Mouse (Mus musculus): ENCODE data around the gene Morn1. TPM values are rescaled to one million over a fixed set of nuclear protein-coding genes. Genes with fewer than 3 reads are reported as not detected.

Morn1 gene
- polyA plus RNA-seq, 1 experiment from 2014 or later: 4.8 TPM

DNA sequence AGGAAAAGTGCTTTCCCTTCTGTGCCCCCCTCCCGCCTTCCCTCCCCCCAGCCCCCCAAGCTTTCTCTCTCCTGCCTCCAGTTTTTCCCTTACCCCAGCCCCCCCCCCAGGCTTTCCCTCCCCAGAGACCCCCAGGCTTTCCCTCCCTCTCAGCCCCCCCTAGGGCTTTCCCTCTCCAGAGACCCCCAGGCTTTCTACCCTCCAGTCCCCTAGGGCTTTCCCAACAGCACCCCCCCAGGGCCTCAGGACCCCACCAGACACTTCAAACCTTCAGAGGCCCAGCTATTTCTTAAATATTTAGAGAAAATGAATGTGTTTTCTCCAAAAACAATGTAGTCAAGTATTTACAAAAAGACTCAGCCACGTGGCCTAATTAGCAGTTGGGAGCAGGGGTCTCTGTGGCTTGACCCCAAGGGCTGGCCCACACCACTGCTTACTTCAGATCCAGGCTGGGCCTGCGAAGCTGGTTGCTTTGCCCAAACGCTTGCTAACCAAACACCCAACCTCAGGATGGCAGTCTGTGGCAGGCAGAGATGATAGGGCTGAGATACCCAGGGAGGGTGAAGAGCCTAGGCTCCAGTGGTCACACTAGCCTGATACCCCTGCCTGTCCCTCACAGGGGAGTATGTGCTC lies 58.3 kb downstream of the Morn1 start:
- no peak overlapping the region for H3K4me2 ChIP-seq (ENCODE audit: low read depth, low read length)
- H3K4me1 ChIP-seq (ENCODE audit: control insufficient read depth, insufficient read depth, low read length): peaks cover 57% of the 10 kb centered on the region
- no peaks in the 10 kb centered on the region for H3K27me3 ChIP-seq (ENCODE audit: control insufficient read depth, insufficient read depth, low read length)
- no peaks in the 10 kb centered on the region for H3K36me3 ChIP-seq (ENCODE audit: control insufficient read depth, insufficient read depth, low read length)
- H3K4me3 ChIP-seq (replicated peaks; ENCODE audit: low read length): no peak overlapping the region
- ATAC-seq (ENCODE audit: insufficient read depth, low FRiP score): no peak
- peak overlapping the region; percentile 53 for H3K9ac ChIP-seq (ENCODE audit: low read length)
- 37% methylated on average over 4 of the region's 4 CpGs for WGBS
- H3K9me3 ChIP-seq (replicated peaks; ENCODE audit: control insufficient read depth, low read length): no peaks in the 10 kb centered on the region
- peak overlapping the region; percentile 96 for H3K27ac ChIP-seq (ENCODE audit: low read length)

DNA sequence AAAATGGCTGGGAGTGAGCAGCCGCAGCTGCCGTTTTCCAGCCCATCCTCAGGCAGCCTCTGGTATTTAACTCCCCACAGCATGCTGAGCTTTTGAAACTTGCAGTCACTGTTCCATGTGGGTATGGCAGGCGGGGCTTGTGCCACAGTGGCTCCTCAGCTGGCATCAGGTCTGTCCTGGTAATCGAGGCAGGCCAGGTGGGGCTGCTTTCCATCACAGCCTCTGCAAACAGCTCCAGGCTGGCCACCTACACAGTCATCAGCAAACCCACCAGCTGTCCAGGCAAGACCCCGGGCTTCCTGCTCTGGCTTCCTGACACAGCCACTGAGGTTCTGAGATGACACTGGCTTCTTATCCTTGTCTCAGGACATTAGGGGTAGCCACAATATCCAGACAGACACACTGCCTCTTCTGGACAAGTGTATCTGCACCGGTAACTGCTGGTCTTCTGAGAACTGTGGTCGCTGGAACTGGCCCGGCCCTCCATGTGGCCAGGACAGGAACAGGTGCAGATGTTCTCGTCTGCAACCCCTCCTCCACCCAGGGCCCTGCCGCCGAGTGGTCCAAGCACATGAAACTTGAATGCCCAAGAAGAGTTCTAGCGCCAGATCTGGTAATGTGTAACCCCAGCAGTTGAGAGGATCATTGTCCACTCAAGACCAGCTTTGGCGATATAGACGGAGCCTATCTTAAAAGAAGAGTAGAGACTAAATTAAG lies 59.9 kb downstream of the Morn1 start:
- 61% methylated on average over 14 of the region's 14 CpGs for WGBS
- 0 out of 2 replicates have a peak overlapping the region, but pooled peaks have one; percentile 31 for H3K27ac ChIP-seq (ENCODE audit: low read length)

DNA sequence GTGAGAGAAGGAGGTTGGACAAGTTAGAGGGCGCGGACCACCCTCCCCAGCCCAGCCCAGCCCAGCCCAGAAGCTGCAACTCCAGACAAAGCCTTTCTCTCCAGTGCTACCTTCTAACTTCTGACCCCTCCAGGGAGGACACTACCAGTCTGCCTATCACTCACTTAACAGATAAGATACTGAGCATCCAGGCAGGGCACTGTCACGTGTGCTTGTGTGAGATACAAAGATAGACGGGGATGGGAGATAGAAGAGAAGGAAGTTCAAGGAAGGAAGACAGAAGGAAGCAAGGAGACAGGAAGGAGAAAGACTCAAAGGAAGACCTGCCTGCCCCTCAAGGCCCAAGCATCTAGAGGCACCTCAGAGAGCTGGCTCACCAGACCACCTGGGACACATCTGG lies 62.1 kb downstream of the Morn1 start:
- ATAC-seq (ENCODE audit: insufficient read depth, low FRiP score): no peak
- H3K4me2 ChIP-seq (ENCODE audit: low read depth, low read length): peak overlapping the region; percentile 17; the same call in 1 of the 2 replicates
- H3K27ac ChIP-seq (ENCODE audit: low read length): peak overlapping the region; percentile 82
- H3K27me3 ChIP-seq (ENCODE audit: control insufficient read depth, insufficient read depth, low read length): no peaks in the 10 kb centered on the region
- H3K9me3 ChIP-seq (replicated peaks; ENCODE audit: control insufficient read depth, low read length): no peaks in the 10 kb centered on the region
- H3K9ac ChIP-seq (ENCODE audit: low read length): peak overlapping the region; percentile 43
- H3K4me3 ChIP-seq (replicated peaks; ENCODE audit: low read length): no peak overlapping the region
- H3K36me3 ChIP-seq (ENCODE audit: control insufficient read depth, insufficient read depth, low read length): no peaks in the 10 kb centered on the region
- H3K4me1 ChIP-seq (ENCODE audit: control insufficient read depth, insufficient read depth, low read length): peaks cover 68% of the 10 kb centered on the region
- WGBS: 60% methylated on average over 4 of the region's 4 CpGs

More for the DNA sequence above, 59.9 kb downstream of the Morn1 start:
- Histone ChIP-seq H3K36me3 (ENCODE audit: control insufficient read depth, insufficient read depth, low read length) (no peaks in the 10 kb centered on the region), H3K4me2 (ENCODE audit: low read depth, low read length) (no peak overlapping the region), H3K4me1 (ENCODE audit: control insufficient read depth, insufficient read depth, low read length) (peaks cover 57% of the 10 kb centered on the region), H3K9me3 (replicated peaks; ENCODE audit: control insufficient read depth, low read length) (no peaks in the 10 kb centered on the region), H3K4me3 (replicated peaks; ENCODE audit: low read length) (no peak overlapping the region), H3K27me3 (ENCODE audit: control insufficient read depth, insufficient read depth, low read length) (no peaks in the 10 kb centered on the region), H3K9ac (ENCODE audit: low read length) (0 out of 2 replicates have a peak overlapping the region, but pooled peaks have one; percentile 8)
- ATAC-seq (ENCODE audit: insufficient read depth, low FRiP score): no peak

DNA sequence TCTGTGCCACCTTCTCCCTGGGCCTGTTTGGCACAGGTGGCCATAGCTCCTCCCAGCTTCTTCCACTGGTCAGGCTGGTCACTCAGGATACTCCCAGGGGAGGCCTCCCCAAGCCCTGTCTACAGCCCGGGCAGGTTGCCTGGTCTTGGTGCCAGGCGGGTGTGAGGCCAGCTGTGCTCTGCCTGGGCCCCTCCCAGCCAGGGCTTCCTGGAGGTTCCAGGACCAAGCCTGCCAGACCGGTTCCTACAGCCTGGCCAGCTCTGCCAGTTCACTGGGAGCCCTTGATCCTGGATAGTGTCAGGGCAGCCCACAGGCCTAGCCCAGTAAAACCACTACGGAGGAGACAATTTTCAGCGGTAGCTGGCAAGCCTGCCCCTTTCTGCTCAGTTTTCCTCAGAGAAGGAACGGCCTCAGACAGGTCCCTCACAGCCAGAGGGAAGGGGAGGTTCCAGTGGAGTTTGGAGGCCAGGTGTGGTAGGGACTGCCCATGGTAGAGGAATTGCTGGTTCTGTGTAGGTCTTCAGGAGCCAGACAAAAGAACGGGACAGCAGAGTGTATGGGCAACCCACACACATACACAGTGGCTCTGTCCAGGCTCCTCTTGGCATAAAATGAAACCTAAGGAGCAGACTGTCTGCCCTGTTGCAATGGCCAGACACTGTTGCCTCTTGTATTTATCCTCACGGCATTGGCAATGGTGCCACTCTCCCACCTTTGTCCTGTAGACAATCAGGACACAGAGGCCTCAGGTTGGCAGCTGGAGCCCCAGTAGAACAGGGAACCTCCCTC lies 62.7 kb downstream of the Morn1 start:
- H3K27ac ChIP-seq (ENCODE audit: low read length): peak overlapping the region; percentile 92
- H3K9me3 ChIP-seq (replicated peaks; ENCODE audit: control insufficient read depth, low read length): no peaks in the 10 kb centered on the region
- no peak overlapping the region for H3K4me3 ChIP-seq (replicated peaks; ENCODE audit: low read length)
- H3K36me3 ChIP-seq (ENCODE audit: control insufficient read depth, insufficient read depth, low read length): no peaks in the 10 kb centered on the region
- H3K4me1 ChIP-seq (ENCODE audit: control insufficient read depth, insufficient read depth, low read length): peaks cover 62% of the 10 kb centered on the region
- peak overlapping the region; percentile 17; the same call in 1 of the 2 replicates for H3K4me2 ChIP-seq (ENCODE audit: low read depth, low read length)
- no peaks in the 10 kb centered on the region for H3K27me3 ChIP-seq (ENCODE audit: control insufficient read depth, insufficient read depth, low read length)
- ATAC-seq (ENCODE audit: insufficient read depth, low FRiP score): peak; percentile 74
- WGBS: 56% methylated on average over 8 of the region's 8 CpGs
- peak overlapping the region; percentile 49 for H3K9ac ChIP-seq (ENCODE audit: low read length)

DNA sequence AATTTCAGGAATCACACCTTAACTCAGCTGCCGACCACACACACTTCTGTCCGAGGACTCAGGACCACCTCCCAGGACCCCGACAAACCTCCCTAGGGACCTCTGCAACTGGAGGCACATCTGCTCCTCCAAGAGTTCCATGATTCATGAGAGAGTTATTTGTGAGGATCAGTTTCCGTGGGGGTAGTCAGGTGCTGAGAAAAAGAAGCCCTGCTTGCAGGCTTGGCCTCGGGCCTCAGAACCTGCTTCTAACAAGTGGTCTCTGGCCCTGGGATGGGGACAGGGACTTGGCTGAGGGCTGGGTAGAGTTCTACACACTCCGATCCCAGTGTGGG lies 63.5 kb downstream of the Morn1 start:
- WGBS: 54% methylated on average over 6 of the region's 6 CpGs
- H3K36me3 ChIP-seq (ENCODE audit: control insufficient read depth, insufficient read depth, low read length): no peaks in the 10 kb centered on the region
- H3K4me3 ChIP-seq (replicated peaks; ENCODE audit: low read length): peak overlapping the region; percentile 50
- no peaks in the 10 kb centered on the region for H3K9me3 ChIP-seq (replicated peaks; ENCODE audit: control insufficient read depth, low read length)
- peaks cover 56% of the 10 kb centered on the region for H3K4me1 ChIP-seq (ENCODE audit: control insufficient read depth, insufficient read depth, low read length)
- H3K4me2 ChIP-seq (ENCODE audit: low read depth, low read length): peak overlapping the region; percentile 79
- peak overlapping the region; percentile 92 for H3K27ac ChIP-seq (ENCODE audit: low read length)
- no peak for ATAC-seq (ENCODE audit: insufficient read depth, low FRiP score)
- peak overlapping the region; percentile 79 for H3K9ac ChIP-seq (ENCODE audit: low read length)
- no peaks in the 10 kb centered on the region for H3K27me3 ChIP-seq (ENCODE audit: control insufficient read depth, insufficient read depth, low read length)

DNA sequence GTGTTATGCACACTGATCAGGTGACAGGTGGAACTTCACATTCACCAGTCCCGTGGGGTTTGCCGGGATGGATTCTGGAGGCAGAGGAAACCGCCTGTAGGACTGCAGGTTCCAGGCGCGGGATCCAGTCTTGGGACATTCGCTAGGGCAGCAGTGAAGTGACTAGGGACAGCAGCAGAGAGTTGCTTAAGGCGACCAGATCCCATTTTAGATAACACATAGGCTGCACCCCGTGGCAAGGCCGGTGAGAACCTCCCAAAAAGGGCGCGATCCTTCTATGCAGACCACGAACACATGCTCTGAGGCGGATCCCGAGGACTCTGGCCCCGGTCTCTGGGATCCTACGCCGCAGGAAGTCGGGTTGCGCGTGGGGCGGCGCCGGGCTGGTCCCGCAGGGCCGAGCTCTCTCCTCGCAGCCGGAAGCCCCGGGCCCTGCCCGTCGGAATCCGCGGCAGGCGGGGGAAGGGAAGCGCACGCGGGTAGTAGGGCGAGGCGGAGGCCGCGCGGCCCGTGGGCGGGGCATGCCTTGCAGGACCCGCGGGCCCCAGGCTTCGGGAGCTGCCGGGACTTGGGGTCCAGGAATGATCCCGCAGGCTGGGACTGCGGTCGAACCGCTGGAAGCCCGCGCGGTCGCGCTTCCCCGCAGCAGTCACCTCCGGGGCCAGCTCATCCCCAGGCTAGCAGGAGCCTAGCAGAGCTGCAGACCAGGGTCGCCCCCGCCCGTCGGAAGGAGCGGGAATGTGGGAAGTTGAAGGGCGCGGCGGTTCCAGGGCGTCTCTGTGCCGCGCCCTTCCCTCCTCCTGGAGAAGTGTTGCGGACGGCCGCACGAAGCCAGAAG lies 64.1 kb downstream of the Morn1 start:
- Histone ChIP-seq H3K36me3 (ENCODE audit: control insufficient read depth, insufficient read depth, low read length) (no peaks in the 10 kb centered on the region), H3K27ac (ENCODE audit: low read length) (peak overlapping the region; percentile 92), H3K27me3 (ENCODE audit: control insufficient read depth, insufficient read depth, low read length) (no peaks in the 10 kb centered on the region), H3K4me2 (ENCODE audit: low read depth, low read length) (peak overlapping the region; percentile 79), H3K9me3 (replicated peaks; ENCODE audit: control insufficient read depth, low read length) (no peaks in the 10 kb centered on the region), H3K9ac (ENCODE audit: low read length) (peak overlapping the region; percentile 79), H3K4me1 (ENCODE audit: control insufficient read depth, insufficient read depth, low read length) (peaks cover 51% of the 10 kb centered on the region), H3K4me3 (replicated peaks; ENCODE audit: low read length) (peak overlapping the region; percentile 50)
- 3% methylated on average over 73 of the region's 73 CpGs for WGBS
- ATAC-seq (ENCODE audit: insufficient read depth, low FRiP score): peak; percentile 91

DNA sequence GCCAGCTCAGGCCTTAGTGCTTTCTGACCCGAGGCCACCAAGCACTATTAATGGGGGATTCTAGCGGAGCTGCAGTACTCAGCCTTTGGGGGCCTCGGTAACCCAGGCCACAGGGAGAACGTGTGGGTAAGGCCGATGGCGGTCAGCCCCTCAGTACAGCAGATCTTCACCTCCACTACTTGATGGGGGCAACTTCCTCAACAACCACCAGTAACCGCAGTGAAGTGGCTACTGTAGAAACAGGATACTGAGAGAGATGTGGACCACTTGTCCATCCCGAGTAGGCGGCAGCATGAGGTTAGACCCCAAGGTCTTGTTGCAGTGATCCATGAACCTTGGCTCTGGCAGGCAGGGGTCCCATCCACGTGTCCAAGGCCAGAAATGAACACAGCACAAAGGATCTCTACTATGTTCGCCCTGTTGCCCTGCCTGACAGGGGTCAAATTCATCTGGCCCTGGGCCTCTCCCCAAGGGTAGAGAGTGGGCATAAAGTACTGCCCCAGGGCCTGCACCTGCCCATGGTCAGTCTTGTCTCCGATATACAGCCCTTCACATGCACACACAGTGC lies 64.9 kb downstream of the Morn1 start:
- Histone ChIP-seq H3K4me1 (ENCODE audit: control insufficient read depth, insufficient read depth, low read length) (peaks cover 45% of the 10 kb centered on the region), H3K9ac (ENCODE audit: low read length) (peak overlapping the region; percentile 79)
- no peak for ATAC-seq (ENCODE audit: insufficient read depth, low FRiP score)

DNA sequence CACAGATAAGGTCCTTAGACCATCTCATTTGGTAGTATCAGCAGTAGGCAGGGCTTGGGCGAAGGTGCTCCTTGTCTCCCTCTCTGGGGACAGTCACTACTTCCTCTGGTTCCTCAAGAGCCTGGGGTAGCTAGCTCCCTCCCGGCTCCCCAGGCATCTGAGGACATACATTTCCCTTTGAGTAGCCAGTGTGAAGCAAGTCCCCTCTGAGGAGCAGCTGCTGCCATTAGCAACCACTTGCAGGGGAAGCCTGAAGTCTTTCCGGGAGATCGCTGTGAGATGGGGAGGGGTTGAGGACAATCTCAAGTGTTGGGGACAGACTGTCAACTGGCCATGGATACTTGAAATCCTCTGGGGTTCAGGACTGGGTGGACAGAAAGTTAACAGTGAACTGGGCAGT lies 65.5 kb downstream of the Morn1 start:
- Histone ChIP-seq H3K27ac (ENCODE audit: low read length) (peak overlapping the region; percentile 92; the same call in 1 of the 2 replicates), H3K27me3 (ENCODE audit: control insufficient read depth, insufficient read depth, low read length) (no peaks in the 10 kb centered on the region), H3K4me1 (ENCODE audit: control insufficient read depth, insufficient read depth, low read length) (peaks cover 41% of the 10 kb centered on the region), H3K9ac (ENCODE audit: low read length) (peak overlapping the region; percentile 79), H3K4me3 (replicated peaks; ENCODE audit: low read length) (no peak overlapping the region), H3K4me2 (ENCODE audit: low read depth, low read length) (peak overlapping the region; percentile 79; the same call in 1 of the 2 replicates), H3K36me3 (ENCODE audit: control insufficient read depth, insufficient read depth, low read length) (peaks cover 6% of the 10 kb centered on the region; the same call in 1 of the 2 replicates), H3K9me3 (replicated peaks; ENCODE audit: control insufficient read depth, low read length) (no peaks in the 10 kb centered on the region)
- no peak for ATAC-seq (ENCODE audit: insufficient read depth, low FRiP score)
- 61% methylated on average over 4 of the region's 4 CpGs for WGBS

More for the DNA sequence above, 64.9 kb downstream of the Morn1 start:
- Histone ChIP-seq H3K4me2 (ENCODE audit: low read depth, low read length) (peak overlapping the region; percentile 79), H3K9me3 (replicated peaks; ENCODE audit: control insufficient read depth, low read length) (no peaks in the 10 kb centered on the region), H3K27ac (ENCODE audit: low read length) (peak overlapping the region; percentile 92), H3K27me3 (ENCODE audit: control insufficient read depth, insufficient read depth, low read length) (no peaks in the 10 kb centered on the region), H3K4me3 (replicated peaks; ENCODE audit: low read length) (peak overlapping the region; percentile 50), H3K36me3 (ENCODE audit: control insufficient read depth, insufficient read depth, low read length) (0 out of 2 replicates have a peak, but pooled peaks cover under 1% of the 10 kb centered on the region)
- 44% methylated on average over 12 of the region's 12 CpGs for WGBS

Measured in stomach, embryonic 16.5 days (tissue).